Mouse (Mus musculus): Measurements from ENCODE around the gene Hnrnpr. TPM values are rescaled to one million over a fixed set of nuclear protein-coding genes. Genes with fewer than 3 reads are reported as not detected.

Hnrnpr gene
- polyA plus RNA-seq, 1 experiment, result 54.8 TPM

DNA sequence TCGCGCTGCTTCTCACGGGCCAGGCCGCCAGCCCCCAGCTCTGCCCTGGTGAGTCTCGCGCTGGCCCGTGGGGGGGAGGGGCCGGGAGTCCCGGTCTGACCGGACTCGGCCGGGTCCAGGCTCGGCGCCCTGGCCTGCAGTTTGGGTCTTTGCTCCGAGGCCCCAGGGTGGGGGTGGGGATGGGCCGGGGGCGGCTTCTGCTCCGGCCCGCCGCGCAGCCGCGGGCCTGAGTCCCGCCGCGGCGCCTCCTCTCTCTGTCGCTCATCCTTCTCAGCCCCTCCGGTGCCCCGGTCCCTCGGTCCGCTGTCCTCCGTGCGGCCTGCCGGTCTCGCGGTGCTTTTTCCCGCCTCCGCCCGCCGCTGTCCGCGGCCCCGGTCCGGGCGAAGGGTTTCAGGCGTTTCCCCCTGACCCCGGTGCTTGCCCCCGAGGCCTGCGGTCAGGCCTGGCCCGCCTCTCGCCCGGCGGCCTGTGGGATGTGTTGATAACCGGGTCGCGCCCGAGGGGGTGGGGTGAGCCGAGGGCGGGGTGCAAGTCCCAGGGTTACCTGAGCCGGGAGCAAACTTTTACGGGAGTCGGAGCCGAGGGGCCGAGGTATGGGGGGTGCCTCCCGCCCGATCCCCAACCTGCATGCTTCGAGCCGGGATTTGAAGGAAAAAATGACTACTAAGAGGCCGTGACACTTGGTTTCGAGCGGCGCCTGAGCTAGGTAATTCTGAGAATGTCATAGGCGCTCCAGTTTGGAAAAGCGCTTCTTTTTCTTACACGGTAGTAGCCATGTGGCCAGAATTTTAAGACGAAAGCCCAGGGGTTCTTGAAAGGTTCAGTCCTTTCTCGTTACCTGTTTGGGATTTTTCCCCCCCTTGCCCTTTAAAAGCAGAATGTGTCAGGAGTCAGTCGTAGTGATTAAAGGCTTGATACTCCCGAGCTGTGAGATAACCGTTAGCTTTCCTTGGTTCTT, 579 bp downstream of the Hnrnpr start:
- Histone ChIP-seq H3K4me3 (replicated peaks; ENCODE audit: insufficient read depth, low read depth, low read length) (peak overlapping the region; percentile 69), H3K27ac (ENCODE audit: insufficient read depth, low read length) (0 out of 2 replicates have a peak overlapping the region, but pooled peaks have one; percentile 36), H3K4me1 (ENCODE audit: control insufficient read depth, insufficient read depth, low read length) (peaks cover 6% of the 10 kb centered on the region; the same call in 1 of the 2 replicates), H3K27me3 (ENCODE audit: control insufficient read depth, insufficient read depth, low read length) (no peaks in the 10 kb centered on the region)
- DNase-seq, result peak; percentile 61 to 68
- under 1% methylated on average over 78 of the region's 81 CpGs for WGBS
- no peak for TF ChIP-seq CTCF (IDR thresholded peaks at IDR 0.05; ENCODE audit: borderline replicate concordance, insufficient read depth, low read depth, low read length)
- no peak for TF ChIP-seq POLR2A (IDR thresholded peaks at IDR 0.05; ENCODE audit: borderline replicate concordance, insufficient read depth, low read length)

DNA sequence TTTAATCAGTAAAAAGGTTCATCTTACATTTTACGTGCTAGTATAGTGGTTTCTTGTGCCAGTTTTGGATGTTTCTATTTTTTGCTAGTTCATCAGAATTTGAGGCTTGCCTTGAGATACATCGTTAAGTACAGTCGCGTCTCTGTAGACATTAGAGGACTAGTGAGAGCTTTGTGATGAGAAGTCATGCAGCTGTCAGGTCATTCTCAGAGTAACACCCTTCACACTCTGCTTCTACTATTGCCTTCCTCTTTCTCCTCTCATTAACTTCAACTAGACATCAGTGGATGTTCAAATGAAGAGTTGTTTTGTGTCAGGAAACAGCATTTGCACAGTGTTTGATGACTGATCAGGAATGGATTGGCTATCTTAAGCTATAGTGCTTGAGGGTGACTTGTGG, 1.9 kb downstream of the Hnrnpr start:
- no peaks in the 10 kb centered on the region for H3K27me3 ChIP-seq (ENCODE audit: control insufficient read depth, insufficient read depth, low read length)
- H3K4me1 ChIP-seq (ENCODE audit: control insufficient read depth, insufficient read depth, low read length), result peaks cover 6% of the 10 kb centered on the region; the same call in 1 of the 2 replicates
- TF ChIP-seq CTCF (IDR thresholded peaks at IDR 0.05; ENCODE audit: borderline replicate concordance, insufficient read depth, low read depth, low read length) (no peak), POLR2A (IDR thresholded peaks at IDR 0.05; ENCODE audit: borderline replicate concordance, insufficient read depth, low read length) (no peak)
- 8% methylated on average over 4 of the region's 4 CpGs for WGBS
- no peak overlapping the region for H3K27ac ChIP-seq (ENCODE audit: insufficient read depth, low read length)
- peak overlapping the region; percentile 14 for H3K4me3 ChIP-seq (replicated peaks; ENCODE audit: insufficient read depth, low read depth, low read length)
- DNase-seq, result no peak

DNA sequence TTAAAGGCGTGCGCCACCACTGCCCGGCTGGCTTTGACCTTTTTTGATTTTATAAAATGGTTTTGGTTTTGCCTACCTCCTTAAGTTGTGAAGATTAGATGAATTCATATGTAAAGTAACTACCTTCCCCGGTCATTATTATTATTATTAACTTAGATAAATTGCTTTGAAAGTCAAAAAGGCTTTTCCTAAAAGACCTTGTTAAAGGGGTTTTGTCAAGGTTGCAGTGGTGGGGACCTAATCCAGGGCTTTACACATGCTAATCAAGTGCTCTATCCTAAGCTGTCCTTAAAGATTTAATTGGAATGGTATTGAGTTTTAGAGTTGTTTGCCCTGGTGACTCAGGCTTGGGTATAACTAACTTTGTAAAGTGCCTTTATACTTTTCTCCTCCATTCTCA, 6.9 kb downstream of the Hnrnpr start:
- 88% methylated on average over 4 of the region's 4 CpGs for WGBS
- no peak for TF ChIP-seq POLR2A (IDR thresholded peaks at IDR 0.05; ENCODE audit: borderline replicate concordance, insufficient read depth, low read length)
- no peak for TF ChIP-seq CTCF (IDR thresholded peaks at IDR 0.05; ENCODE audit: borderline replicate concordance, insufficient read depth, low read depth, low read length)

DNA sequence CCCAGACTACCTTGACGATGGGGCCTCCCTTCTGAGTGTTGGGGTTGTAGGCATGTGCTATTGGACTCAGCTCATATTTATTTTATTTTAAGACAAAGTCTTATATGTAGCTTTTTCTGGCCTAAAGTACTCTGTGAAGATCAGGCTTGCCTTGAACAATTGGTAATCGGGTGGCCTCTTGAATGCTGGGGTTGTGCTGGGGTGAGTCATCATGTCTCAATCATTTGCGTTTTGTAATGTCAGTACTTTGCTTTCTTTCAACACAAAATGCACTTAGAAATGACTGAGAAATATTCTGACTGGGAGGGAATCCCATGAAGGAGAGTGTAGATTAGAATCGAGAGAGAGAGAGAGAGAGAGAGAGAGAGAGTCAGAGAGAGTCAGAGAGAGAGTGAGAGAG, 9.3 kb downstream of the Hnrnpr start:
- no peak overlapping the region for H3K27ac ChIP-seq (ENCODE audit: insufficient read depth, low read length)
- WGBS, result 83% methylated on average over 4 of the region's 4 CpGs
- no peaks in the 10 kb centered on the region for H3K27me3 ChIP-seq (ENCODE audit: control insufficient read depth, insufficient read depth, low read length)
- H3K4me1 ChIP-seq (ENCODE audit: control insufficient read depth, insufficient read depth, low read length), result no peaks in the 10 kb centered on the region
- DNase-seq, result no peak
- TF ChIP-seq CTCF (IDR thresholded peaks at IDR 0.05; ENCODE audit: borderline replicate concordance, insufficient read depth, low read depth, low read length) (no peak), POLR2A (IDR thresholded peaks at IDR 0.05; ENCODE audit: borderline replicate concordance, insufficient read depth, low read length) (no peak)
- H3K4me3 ChIP-seq (replicated peaks; ENCODE audit: insufficient read depth, low read depth, low read length), result no peak overlapping the region

More for the DNA sequence above, 6.9 kb downstream of the Hnrnpr start:
- Histone ChIP-seq H3K27me3 (ENCODE audit: control insufficient read depth, insufficient read depth, low read length) (no peaks in the 10 kb centered on the region), H3K4me3 (replicated peaks; ENCODE audit: insufficient read depth, low read depth, low read length) (no peak overlapping the region), H3K4me1 (ENCODE audit: control insufficient read depth, insufficient read depth, low read length) (peaks cover 3% of the 10 kb centered on the region; the same call in 1 of the 2 replicates), H3K27ac (ENCODE audit: insufficient read depth, low read length) (no peak overlapping the region)
- no peak for DNase-seq

DNA sequence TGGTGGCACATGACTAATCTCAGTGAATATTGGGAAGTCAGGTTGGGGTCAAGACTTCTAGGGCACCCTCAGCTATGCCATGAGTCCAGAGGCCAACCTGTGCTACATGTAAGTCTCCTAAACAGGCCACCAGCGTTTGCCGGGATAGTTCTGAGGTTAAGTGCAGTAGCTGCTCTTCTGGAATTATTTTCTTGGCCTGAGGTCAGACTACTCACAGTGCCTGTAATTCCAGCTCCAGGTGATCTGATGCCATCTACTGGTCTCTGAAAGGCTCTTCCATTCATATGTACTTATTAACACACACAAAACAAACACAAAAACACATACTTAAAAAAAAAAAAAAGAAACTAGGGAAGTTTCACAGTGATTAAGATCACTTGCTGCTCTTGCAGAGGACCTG, 13.5 kb downstream of the Hnrnpr start:
- DNase-seq, result peak in 1 of 2 experiments; percentile 39
- H3K4me3 ChIP-seq (replicated peaks; ENCODE audit: insufficient read depth, low read depth, low read length), result no peak overlapping the region
- H3K27me3 ChIP-seq (ENCODE audit: control insufficient read depth, insufficient read depth, low read length), result no peaks in the 10 kb centered on the region
- WGBS, result 4% methylated on average over 2 of the region's 2 CpGs
- H3K27ac ChIP-seq (ENCODE audit: insufficient read depth, low read length), result no peak overlapping the region
- H3K4me1 ChIP-seq (ENCODE audit: control insufficient read depth, insufficient read depth, low read length), result no peaks in the 10 kb centered on the region
- TF ChIP-seq CTCF (IDR thresholded peaks at IDR 0.05; ENCODE audit: borderline replicate concordance, insufficient read depth, low read depth, low read length) (peak; percentile 31; the same call in 1 of the 2 replicates), POLR2A (IDR thresholded peaks at IDR 0.05; ENCODE audit: borderline replicate concordance, insufficient read depth, low read length) (no peak)

DNA sequence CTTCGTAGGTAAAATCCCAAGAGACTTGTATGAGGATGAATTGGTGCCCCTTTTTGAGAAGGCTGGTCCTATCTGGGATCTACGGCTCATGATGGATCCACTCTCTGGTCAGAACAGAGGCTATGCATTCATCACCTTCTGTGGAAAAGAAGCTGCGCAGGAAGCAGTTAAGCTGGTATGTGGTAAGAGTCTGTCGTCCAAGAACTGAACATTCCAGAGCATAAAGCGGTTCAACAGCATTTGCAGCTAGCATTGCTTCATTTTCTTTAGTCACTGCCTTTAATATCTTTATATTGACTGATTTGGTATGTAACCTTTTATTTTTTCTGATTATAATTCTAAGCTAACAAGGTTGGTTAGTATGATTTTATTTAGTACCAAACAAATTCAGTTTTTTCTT, 16.5 kb downstream of the Hnrnpr start:
- 78% methylated on average over 5 of the region's 5 CpGs for WGBS
- no peak overlapping the region for H3K27ac ChIP-seq (ENCODE audit: insufficient read depth, low read length)
- no peaks in the 10 kb centered on the region for H3K27me3 ChIP-seq (ENCODE audit: control insufficient read depth, insufficient read depth, low read length)
- TF ChIP-seq POLR2A (IDR thresholded peaks at IDR 0.05; ENCODE audit: borderline replicate concordance, insufficient read depth, low read length) (no peak), CTCF (IDR thresholded peaks at IDR 0.05; ENCODE audit: borderline replicate concordance, insufficient read depth, low read depth, low read length) (no peak)
- no peak overlapping the region for H3K4me3 ChIP-seq (replicated peaks; ENCODE audit: insufficient read depth, low read depth, low read length)
- no peak for DNase-seq
- H3K4me1 ChIP-seq (ENCODE audit: control insufficient read depth, insufficient read depth, low read length), result no peaks in the 10 kb centered on the region

DNA sequence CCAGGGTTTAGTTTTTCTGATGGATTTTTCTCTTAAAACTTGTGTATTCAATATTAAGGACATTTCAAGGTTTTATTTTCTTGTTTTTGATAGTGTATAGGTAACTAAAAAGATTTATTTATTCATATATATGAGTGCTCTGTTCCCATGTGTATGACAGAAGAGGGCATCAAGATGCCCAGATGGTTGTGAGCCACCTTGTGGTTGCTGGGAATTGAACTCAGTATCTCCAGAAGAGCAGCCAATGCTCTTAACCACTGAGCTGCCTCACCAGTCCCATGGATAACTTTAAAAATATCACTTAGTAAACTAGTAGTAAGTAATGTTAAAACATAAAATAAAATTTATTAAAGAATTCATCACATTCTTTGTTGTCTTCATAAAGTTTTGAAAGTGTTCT, 17.4 kb downstream of the Hnrnpr start:
- no peak for DNase-seq
- Histone ChIP-seq H3K4me3 (replicated peaks; ENCODE audit: insufficient read depth, low read depth, low read length) (no peak overlapping the region), H3K27me3 (ENCODE audit: control insufficient read depth, insufficient read depth, low read length) (no peaks in the 10 kb centered on the region), H3K4me1 (ENCODE audit: control insufficient read depth, insufficient read depth, low read length) (no peaks in the 10 kb centered on the region), H3K27ac (ENCODE audit: insufficient read depth, low read length) (no peak overlapping the region)
- TF ChIP-seq CTCF (IDR thresholded peaks at IDR 0.05; ENCODE audit: borderline replicate concordance, insufficient read depth, low read depth, low read length), result no peak
- TF ChIP-seq POLR2A (IDR thresholded peaks at IDR 0.05; ENCODE audit: borderline replicate concordance, insufficient read depth, low read length), result no peak

DNA sequence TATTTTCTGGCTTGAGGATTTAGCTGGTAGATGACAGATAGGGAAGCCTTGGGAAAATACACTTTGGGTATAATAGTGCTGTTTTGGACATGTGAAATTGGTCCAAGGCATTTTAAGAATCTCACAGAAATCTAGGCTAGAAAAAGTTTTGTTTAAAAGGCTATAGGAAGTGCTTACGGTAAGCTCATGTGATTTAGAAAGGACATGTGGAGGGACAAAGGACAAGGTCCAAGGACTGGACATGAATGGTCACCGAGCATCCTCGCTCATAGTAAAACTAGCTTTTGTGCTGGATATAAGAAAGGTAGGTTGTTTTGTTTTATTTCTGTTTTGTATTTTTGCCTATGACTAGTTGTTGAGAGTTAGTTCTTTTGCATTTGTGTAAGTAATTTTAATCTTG, 21.0 kb downstream of the Hnrnpr start:
- no peaks in the 10 kb centered on the region for H3K4me1 ChIP-seq (ENCODE audit: control insufficient read depth, insufficient read depth, low read length)
- DNase-seq, result no peak
- WGBS, result 94% methylated on average over 3 of the region's 3 CpGs
- H3K4me3 ChIP-seq (replicated peaks; ENCODE audit: insufficient read depth, low read depth, low read length), result no peak overlapping the region
- no peak overlapping the region for H3K27ac ChIP-seq (ENCODE audit: insufficient read depth, low read length)
- H3K27me3 ChIP-seq (ENCODE audit: control insufficient read depth, insufficient read depth, low read length), result no peaks in the 10 kb centered on the region
- no peak for TF ChIP-seq POLR2A (IDR thresholded peaks at IDR 0.05; ENCODE audit: borderline replicate concordance, insufficient read depth, low read length)
- TF ChIP-seq CTCF (IDR thresholded peaks at IDR 0.05; ENCODE audit: borderline replicate concordance, insufficient read depth, low read depth, low read length), result no peak
